Mouse (Mus musculus) ES-Bruce4 (cell line): ENCODE measurements around the gene Gm10570.

Source experiments
- CTCF ChIP-seq: IDR thresholded peaks from one replicate; pipeline ENCODE4 v1.8.1; 2011; ENCODE audit warnings: low read depth, low read length
- POLR2A ChIP-seq: IDR thresholded peaks from one replicate; pipeline ENCODE4 v1.8.1; 2011; ENCODE audit warnings: low read length; ENCODE audit not compliant: insufficient read depth

- TF ChIP-seq POLR2A (no peak), CTCF (peak; percentile 34)
Measured at GRCm38 (mm10) chr4:130295047-130295745, 13.3 kb downstream of the Gm10570 start.
